Mouse (Mus musculus) v-Abl transformed pro-B cells (cell line): Measurements from ENCODE around the gene Pacsin3.

Experiments used
- in situ Hi-C, 2 experiments: fragments of 400-800 bp; cut with MboI; formaldehyde crosslinking; loops; one replicate each; pipeline ENCODE4 v1.15.1; 2025; ENCODE audit not compliant: unreplicated experiment in 2 of 2

The Pacsin3 gene

GRCm38 (mm10) chr2:91258830-91259229, 3.1 kb downstream of the Pacsin3 start:
- in situ Hi-C loops: no loop called here

GRCm38 (mm10) chr2:91259493-91259892, 3.7 kb downstream of the Pacsin3 start:
- in situ Hi-C loops: no loop called here

GRCm38 (mm10) chr2:91263692-91264660, 8.2 kb downstream of the Pacsin3 start:
- in situ Hi-C loops: no loop called here

GRCm38 (mm10) chr2:91264711-91265681, 9.2 kb downstream of the Pacsin3 start, which contains the start of gene Arfgap2:
Arfgap2 (plus strand) TSS chr2:91264974.
- in situ Hi-C loops: no loop called here

GRCm38 (mm10) chr2:91268042-91268441, 12.3 kb downstream of the Pacsin3 start:
- in situ Hi-C loops: no loop called here

- in situ Hi-C loops: no loop called here
Measured at GRCm38 (mm10) chr2:91268706-91269105, 13.0 kb downstream of the Pacsin3 start.

GRCm38 (mm10) chr2:91269687-91270133, 14.0 kb downstream of the Pacsin3 start:
- in situ Hi-C loops: no loop called here

- in situ Hi-C loops: loop anchor here in 1 of 2 experiments (25.0 kb wide), 1 partner anchor 633 kb away; no protein-coding TSS in a partner anchor
Measured at GRCm38 (mm10) chr2:91278749-91279371, 23.1 kb downstream of the Pacsin3 start.

- in situ Hi-C loops: loop anchor here in 1 of 2 experiments (25.0 kb wide), 1 partner anchor 633 kb away; no protein-coding TSS in a partner anchor
Measured at GRCm38 (mm10) chr2:91279372-91279755, 23.6 kb downstream of the Pacsin3 start.

- in situ Hi-C loops: loop anchor here in 1 of 2 experiments (25.0 kb wide), 1 partner anchor 631 kb away; no protein-coding TSS in a partner anchor
Measured at GRCm38 (mm10) chr2:91281366-91281765, 25.6 kb downstream of the Pacsin3 start.

GRCm38 (mm10) chr2:91283972-91284371, 28.2 kb downstream of the Pacsin3 start:
- in situ Hi-C loops: loop anchor here in 1 of 2 experiments (25.0 kb wide), 1 partner anchor 628 kb away; no protein-coding TSS in a partner anchor

GRCm38 (mm10) chr2:91284375-91285199, 28.8 kb downstream of the Pacsin3 start:
- in situ Hi-C loops: loop anchor here (5.0 to 25.0 kb wide), 2 partner anchors 198 to 628 kb away; no protein-coding TSS in a partner anchor

- in situ Hi-C loops: loop anchor here (5.0 to 25.0 kb wide), 2 partner anchors 196 to 626 kb away; no protein-coding TSS in a partner anchor
Measured at GRCm38 (mm10) chr2:91285885-91286505, 30.2 kb downstream of the Pacsin3 start.

GRCm38 (mm10) chr2:91287563-91287962, 31.8 kb downstream of the Pacsin3 start:
- in situ Hi-C loops: loop anchor here (5.0 to 25.0 kb wide), 2 partner anchors 195 to 625 kb away; no protein-coding TSS in a partner anchor

- in situ Hi-C loops: loop anchor here in 1 of 2 experiments (25.0 kb wide), 1 partner anchor 621 kb away; no protein-coding TSS in a partner anchor
Measured at GRCm38 (mm10) chr2:91291197-91292007, 35.6 kb downstream of the Pacsin3 start.

- in situ Hi-C loops: loop anchor here in 1 of 2 experiments (25.0 kb wide), 1 partner anchor 618 kb away; no protein-coding TSS in a partner anchor
Measured at GRCm38 (mm10) chr2:91294226-91294625, 38.5 kb downstream of the Pacsin3 start.

- in situ Hi-C loops: loop anchor here in 1 of 2 experiments (25.0 kb wide), 1 partner anchor 616 kb away; no protein-coding TSS in a partner anchor
Measured at GRCm38 (mm10) chr2:91295895-91296294, 40.1 kb downstream of the Pacsin3 start.
